Mouse (Mus musculus) liver, postnatal 0 days (tissue): ENCODE results near the gene Fcna. TPM values are rescaled to one million over a fixed set of nuclear protein-coding genes. Genes with fewer than 3 reads are reported as not detected.

Experiments used
- ATAC-seq: fragments of 200-750 bp; cut with Nextera tagmentation; 2 replicates; pipeline ENCODE4 v1.8.0; 2017; ENCODE audit warnings: mild to moderate bottlenecking, moderate library complexity
- DNase-seq: peaks from one replicate; pipeline ENCODE4 v3.0.0-alpha.2; 2016
- H3K27ac ChIP-seq: fragments of 300-500 bp; sonication (generic); 2 replicates; pipeline ENCODE4 v1.5.1; 2014; ENCODE audit warnings: antibody characterized with exemption, moderate library complexity, mild to moderate bottlenecking, low read depth
- H3K27me3 ChIP-seq: fragments of 300-500 bp; sonication (generic); 2 replicates; pipeline ENCODE4 v1.6.1; 2014; ENCODE audit warnings: low read length, control low read depth, mixed read lengths; ENCODE audit not compliant: insufficient read depth
- H3K36me3 ChIP-seq: fragments of 300-500 bp; sonication (generic); replicated peaks from 2 replicates; pipeline ENCODE4 v1.6.1; 2014; ENCODE audit warnings: mild to moderate bottlenecking, control low read depth, low read length, moderate library complexity, mixed read lengths; ENCODE audit not compliant: insufficient read depth
- H3K4me1 ChIP-seq: fragments of 300-500 bp; sonication (generic); 2 replicates; pipeline ENCODE4 v1.6.1; 2014; ENCODE audit warnings: antibody characterized with exemption, mild to moderate bottlenecking, control low read depth; ENCODE audit not compliant: insufficient read depth
- H3K4me2 ChIP-seq: fragments of 300-500 bp; sonication (generic); 2 replicates; pipeline ENCODE4 v1.6.1; 2014; ENCODE audit warnings: low read depth, mild to moderate bottlenecking, low read length, moderate library complexity, mixed read lengths
- H3K4me3 ChIP-seq: fragments of 300-500 bp; sonication (generic); 2 replicates; pipeline ENCODE4 v1.5.1; 2014; ENCODE audit warnings: low read depth, low read length
- H3K9ac ChIP-seq: fragments of 300-500 bp; sonication (generic); replicated peaks from 2 replicates; pipeline ENCODE4 v1.6.1; 2014; ENCODE audit warnings: mild to moderate bottlenecking, moderate library complexity
- H3K9me3 ChIP-seq: fragments of 300-500 bp; sonication (generic); 2 replicates; pipeline ENCODE4 v1.6.1; 2016; ENCODE audit warnings: mild to moderate bottlenecking, control low read depth, low read length, mixed read lengths
- CTCF ChIP-seq: sonication (generic); IDR thresholded peaks from 2 replicates; pipeline ENCODE4 v1.5.1; 2016; ENCODE audit warnings: antibody characterized with exemption, low read depth
- EP300 ChIP-seq: IDR thresholded peaks from 2 replicates; pipeline ENCODE4 v1.6.1; 2016; ENCODE audit warnings: antibody characterized with exemption, low read depth, mild to moderate bottlenecking
- WGBS: fragments of 180-500 bp; shearing (Covaris S2); extraction: QIAGEN DNeasy Blood & Tissue Kit; methylation state at CpG from one replicate; pipeline ENCODE4 v1.1.7; 2014; ENCODE audit not compliant: insufficient replicate concordance; 5-methylcytosine and 5-hydroxymethylcytosine counted together
- polyA plus RNA-seq: library from polyadenylated mRNA; unstranded; fragments of >200 nt; fragmentation: Nextera tagmentation; extraction: Ambion mirVana; gene quantifications from 2 replicates; pipeline ENCODE4 v1.2.1, GENCODE M21; 2015

Fcna gene
- 95.4 and 100 TPM in 2 replicates for polyA plus RNA-seq

- no peaks in the 10 kb centered on the region for H3K36me3 ChIP-seq
- H3K4me1 ChIP-seq = peaks cover 9% of the 10 kb centered on the region; the same call in 1 of the 2 replicates
- no peaks in the 10 kb centered on the region for H3K27me3 ChIP-seq
- no peak for ATAC-seq
- DNase-seq = no peak
- H3K9ac ChIP-seq = no peak within 1 kb of the TSS
- peak within 1 kb of the TSS; percentile 67 for H3K27ac ChIP-seq
- no peak within 1 kb of the TSS; the same call in 1 of the 2 replicates for H3K4me2 ChIP-seq
- no peak within 1 kb of the TSS for H3K4me3 ChIP-seq
- TF ChIP-seq CTCF = no peak
- TF ChIP-seq EP300 = no peak
- WGBS = 65% methylated on average over 6 of the region's 6 CpGs
- H3K9me3 ChIP-seq = no peaks in the 10 kb centered on the region
Observed at GRCm38 (mm10) chr2:25627811-25628210, at the start of gene Fcna. Fcna (minus strand) TSS chr2:25628030.

GRCm38 (mm10) chr2:25676486-25676885 lies 48.7 kb upstream of the Fcna start, which contains the start of gene Lcn6:
Lcn6 (plus strand) TSS chr2:25676786.
- Histone ChIP-seq H3K36me3 (no peaks in the 10 kb centered on the region), H3K4me1 (no peaks in the 10 kb centered on the region), H3K4me2 (no peak within 1 kb of the TSS), H3K9ac (no peak within 1 kb of the TSS), H3K27ac (no peak within 1 kb of the TSS), H3K4me3 (no peak within 1 kb of the TSS), H3K9me3 (no peaks in the 10 kb centered on the region), H3K27me3 (no peaks in the 10 kb centered on the region)
- ATAC-seq (no peak), DNase-seq (no peak)
- WGBS = 79% methylated on average over 3 of the region's 3 CpGs
- TF ChIP-seq CTCF = no peak
- TF ChIP-seq EP300 = no peak

- DNase-seq = no peak
- no peaks in the 10 kb centered on the region for H3K36me3 ChIP-seq
- no peaks in the 10 kb centered on the region for H3K9me3 ChIP-seq
- H3K27me3 ChIP-seq = no peaks in the 10 kb centered on the region
- H3K27ac ChIP-seq = no peak overlapping the region
- no peaks in the 10 kb centered on the region for H3K4me1 ChIP-seq
- no peak overlapping the region for H3K4me2 ChIP-seq
- no peak for ATAC-seq
- H3K9ac ChIP-seq = no peak overlapping the region
- WGBS = 55% methylated on average over 1 of the region's 1 CpGs
- no peak overlapping the region for H3K4me3 ChIP-seq
- TF ChIP-seq CTCF = no peak
- no peak for TF ChIP-seq EP300
Observed at GRCm38 (mm10) chr2:25666516-25666915, 38.7 kb upstream of the Fcna start.

- Histone ChIP-seq H3K9ac (no peak overlapping the region), H3K27ac (no peak overlapping the region), H3K4me3 (no peak overlapping the region), H3K9me3 (no peaks in the 10 kb centered on the region), H3K4me1 (no peaks in the 10 kb centered on the region), H3K27me3 (no peaks in the 10 kb centered on the region), H3K4me2 (no peak overlapping the region), H3K36me3 (no peaks in the 10 kb centered on the region)
- TF ChIP-seq EP300 (no peak), CTCF (no peak)
- no peak for ATAC-seq
- 75% methylated on average over 5 of the region's 5 CpGs for WGBS
- DNase-seq = no peak
Observed at GRCm38 (mm10) chr2:25664125-25664524, 36.3 kb upstream of the Fcna start.

- no peaks in the 10 kb centered on the region for H3K36me3 ChIP-seq
- TF ChIP-seq EP300 (no peak), CTCF (peak; percentile 67)
- ATAC-seq (no peak), DNase-seq (peak; percentile 66)
- no peaks in the 10 kb centered on the region for H3K4me1 ChIP-seq
- no peak overlapping the region for H3K27ac ChIP-seq
- no peaks in the 10 kb centered on the region for H3K27me3 ChIP-seq
- no peak overlapping the region for H3K4me3 ChIP-seq
- H3K9ac ChIP-seq = no peak overlapping the region
- no peak overlapping the region for H3K4me2 ChIP-seq
- WGBS = 46% methylated on average over 1 of the region's 1 CpGs
- H3K9me3 ChIP-seq = no peaks in the 10 kb centered on the region
Observed at GRCm38 (mm10) chr2:25663511-25663910, 35.7 kb upstream of the Fcna start.

- no peak overlapping the region for H3K27ac ChIP-seq
- H3K9me3 ChIP-seq = no peaks in the 10 kb centered on the region
- H3K27me3 ChIP-seq = no peaks in the 10 kb centered on the region
- ATAC-seq (no peak), DNase-seq (no peak)
- no peak for TF ChIP-seq CTCF
- no peak for TF ChIP-seq EP300
- H3K36me3 ChIP-seq = no peaks in the 10 kb centered on the region
- H3K4me1 ChIP-seq = no peaks in the 10 kb centered on the region
- WGBS = 77% methylated on average over 6 of the region's 6 CpGs
- H3K9ac ChIP-seq = no peak overlapping the region
- H3K4me3 ChIP-seq = no peak overlapping the region
- H3K4me2 ChIP-seq = no peak overlapping the region
Observed at GRCm38 (mm10) chr2:25661245-25661970, 33.6 kb upstream of the Fcna start.
